Mouse (Mus musculus) lung, postnatal 0 days (tissue): ENCODE measurements around the gene Dscaml1. TPM values are rescaled to one million over a fixed set of nuclear protein-coding genes. Genes with fewer than 3 reads are reported as not detected.

Experiments
- ATAC-seq: fragments of 200-750 bp; cut with Nextera tagmentation; 2 replicates; pipeline ENCODE4 v1.8.0; 2017; ENCODE audit warnings: moderate library complexity
- DNase-seq: peaks from one replicate; pipeline ENCODE4 v3.0.0-alpha.2; 2016; ENCODE audit warnings: low spot score
- H3K27ac ChIP-seq: fragments of 300-500 bp; sonication (generic); 2 replicates; pipeline ENCODE4 v1.5.1; 2014; ENCODE audit warnings: antibody characterized with exemption, mild to moderate bottlenecking, low read length, mixed read lengths
- H3K27me3 ChIP-seq: fragments of 300-500 bp; sonication (generic); replicated peaks from 2 replicates; pipeline ENCODE4 v1.6.1; 2014; ENCODE audit warnings: low read length, mixed read lengths; ENCODE audit not compliant: insufficient read depth
- H3K36me3 ChIP-seq: fragments of 300-500 bp; sonication (generic); 2 replicates; pipeline ENCODE4 v1.6.1; 2014; ENCODE audit warnings: low read length, mixed read lengths; ENCODE audit not compliant: insufficient read depth
- H3K4me1 ChIP-seq: fragments of 300-500 bp; sonication (generic); 2 replicates; pipeline ENCODE4 v1.6.1; 2014; ENCODE audit warnings: antibody characterized with exemption, low read depth, low read length, mixed read lengths; ENCODE audit not compliant: insufficient read depth
- H3K4me2 ChIP-seq: fragments of 300-500 bp; sonication (generic); replicated peaks from 2 replicates; pipeline ENCODE4 v1.6.1; 2014; ENCODE audit warnings: low read depth, mild to moderate bottlenecking, low read length, moderate library complexity, mixed read lengths
- H3K4me3 ChIP-seq: fragments of 300-500 bp; sonication (generic); 2 replicates; pipeline ENCODE4 v1.5.1; 2014; ENCODE audit warnings: low read depth, low read length
- H3K9ac ChIP-seq: fragments of 300-500 bp; sonication (generic); replicated peaks from 2 replicates; pipeline ENCODE4 v1.6.1; 2014; ENCODE audit warnings: low read depth, mild to moderate bottlenecking
- H3K9me3 ChIP-seq: fragments of 300-500 bp; sonication (generic); 2 replicates; pipeline ENCODE4 v1.6.1; 2016; ENCODE audit warnings: low read length, mixed read lengths
- CTCF ChIP-seq: IDR thresholded peaks from 2 replicates; pipeline ENCODE4 v1.5.1; 2016; ENCODE audit warnings: antibody characterized with exemption, mild to moderate bottlenecking
- EP300 ChIP-seq: IDR thresholded peaks from 2 replicates; pipeline ENCODE4 v1.6.1; 2016; ENCODE audit warnings: antibody characterized with exemption, mild to moderate bottlenecking, control low read depth
- WGBS: fragments of 180-500 bp; shearing (Covaris S2); extraction: QIAGEN DNeasy Blood & Tissue Kit; methylation state at CpG from one replicate; pipeline ENCODE4 v1.1.7; 2014; 5-methylcytosine and 5-hydroxymethylcytosine counted together
- polyA plus RNA-seq: library from polyadenylated mRNA; unstranded; fragments of >200 nt; fragmentation: Nextera tagmentation; extraction: Ambion mirVana; gene quantifications from 2 replicates; pipeline ENCODE4 v1.2.1, GENCODE M21; 2015

Gene Dscaml1
- polyA plus RNA-seq, 1 experiment from 2014 or later, result 0.16 TPM

DNA sequence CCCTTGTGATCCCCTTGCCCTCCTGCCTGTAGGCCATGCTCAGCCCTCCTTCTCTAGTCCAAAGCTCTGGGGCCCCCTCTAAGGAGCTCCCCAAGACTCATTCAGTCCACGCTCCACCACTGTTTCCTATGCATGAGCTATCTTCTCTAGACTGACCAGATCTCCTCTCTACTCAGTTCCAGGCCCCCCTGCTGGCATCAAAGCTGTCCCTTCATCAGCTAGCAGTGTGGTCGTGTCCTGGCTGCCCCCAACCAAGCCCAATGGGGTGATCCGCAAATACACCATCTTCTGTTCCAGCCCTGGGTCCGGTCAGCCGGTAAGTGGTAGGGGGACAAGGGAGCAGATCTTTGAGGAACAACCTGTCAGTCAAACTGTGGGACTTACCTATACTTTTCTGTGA lies 305.4 kb downstream of the Dscaml1 start:
- H3K27me3 ChIP-seq, result no peaks in the 10 kb centered on the region
- WGBS, result 77% methylated on average over 5 of the region's 5 CpGs
- H3K4me3 ChIP-seq, result no peak overlapping the region
- H3K9ac ChIP-seq, result no peak overlapping the region
- no peak for DNase-seq
- no peaks in the 10 kb centered on the region for H3K9me3 ChIP-seq
- H3K4me1 ChIP-seq, result no peaks in the 10 kb centered on the region
- no peaks in the 10 kb centered on the region for H3K36me3 ChIP-seq
- H3K4me2 ChIP-seq, result no peak overlapping the region
- no peak for TF ChIP-seq CTCF
- no peak for TF ChIP-seq EP300
- no peak overlapping the region for H3K27ac ChIP-seq
- no peak for ATAC-seq

- no peak for ATAC-seq
- Histone ChIP-seq H3K4me1 (no peaks in the 10 kb centered on the region), H3K9ac (no peak overlapping the region), H3K4me3 (no peak overlapping the region), H3K27ac (no peak overlapping the region), H3K36me3 (no peaks in the 10 kb centered on the region), H3K4me2 (no peak overlapping the region), H3K9me3 (no peaks in the 10 kb centered on the region), H3K27me3 (no peaks in the 10 kb centered on the region)
- 47% methylated on average over 6 of the region's 6 CpGs for WGBS
- TF ChIP-seq CTCF, result no peak
- no peak for TF ChIP-seq EP300
- DNase-seq, result no peak
Observed at GRCm38 (mm10) chr9:45733246-45733645, 306.8 kb downstream of the Dscaml1 start.

DNA sequence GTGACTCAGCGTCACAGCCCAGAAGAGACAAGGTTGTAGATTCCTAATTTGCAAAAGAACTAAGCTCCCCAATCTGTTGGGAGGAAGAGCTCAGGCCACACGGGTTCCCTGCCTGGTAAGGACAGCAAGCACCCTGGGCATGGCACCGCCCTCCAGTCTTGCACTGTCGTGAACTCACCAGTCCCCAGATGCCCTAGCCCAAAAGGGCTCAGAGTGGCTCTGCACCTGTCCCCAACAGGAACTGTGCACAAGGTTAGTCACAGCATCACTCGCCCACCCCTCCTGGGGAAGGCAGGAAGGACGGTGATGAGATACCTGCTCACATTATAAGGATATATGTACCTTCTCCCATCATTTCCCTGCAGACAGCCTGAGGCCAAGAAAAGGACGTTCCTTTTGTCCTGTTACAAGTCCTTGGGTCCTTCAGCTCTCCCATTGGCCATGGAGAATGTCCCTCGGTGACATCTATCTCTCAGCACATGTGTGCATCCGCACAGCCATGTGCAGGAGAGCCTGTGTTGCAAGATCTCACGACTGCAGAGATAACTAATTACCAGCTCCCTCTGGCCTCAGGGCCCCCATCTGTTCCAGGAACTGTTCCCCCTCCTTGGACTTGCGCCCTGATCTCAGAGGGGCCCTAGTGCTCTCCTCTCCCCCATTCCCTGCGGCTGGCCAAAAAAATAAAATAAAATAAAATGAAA lies 312.7 kb downstream of the Dscaml1 start:
- H3K9ac ChIP-seq, result no peak overlapping the region
- no peaks in the 10 kb centered on the region for H3K27me3 ChIP-seq
- no peak overlapping the region for H3K4me2 ChIP-seq
- H3K36me3 ChIP-seq, result no peaks in the 10 kb centered on the region
- no peak for ATAC-seq
- whole genome bisulfite sequencing, result 56% methylated on average over 12 of the region's 12 CpGs
- no peak for DNase-seq
- no peak overlapping the region for H3K27ac ChIP-seq
- TF ChIP-seq CTCF (no peak), EP300 (no peak)
- no peaks in the 10 kb centered on the region for H3K9me3 ChIP-seq
- H3K4me1 ChIP-seq, result no peaks in the 10 kb centered on the region
- no peak overlapping the region for H3K4me3 ChIP-seq

DNA sequence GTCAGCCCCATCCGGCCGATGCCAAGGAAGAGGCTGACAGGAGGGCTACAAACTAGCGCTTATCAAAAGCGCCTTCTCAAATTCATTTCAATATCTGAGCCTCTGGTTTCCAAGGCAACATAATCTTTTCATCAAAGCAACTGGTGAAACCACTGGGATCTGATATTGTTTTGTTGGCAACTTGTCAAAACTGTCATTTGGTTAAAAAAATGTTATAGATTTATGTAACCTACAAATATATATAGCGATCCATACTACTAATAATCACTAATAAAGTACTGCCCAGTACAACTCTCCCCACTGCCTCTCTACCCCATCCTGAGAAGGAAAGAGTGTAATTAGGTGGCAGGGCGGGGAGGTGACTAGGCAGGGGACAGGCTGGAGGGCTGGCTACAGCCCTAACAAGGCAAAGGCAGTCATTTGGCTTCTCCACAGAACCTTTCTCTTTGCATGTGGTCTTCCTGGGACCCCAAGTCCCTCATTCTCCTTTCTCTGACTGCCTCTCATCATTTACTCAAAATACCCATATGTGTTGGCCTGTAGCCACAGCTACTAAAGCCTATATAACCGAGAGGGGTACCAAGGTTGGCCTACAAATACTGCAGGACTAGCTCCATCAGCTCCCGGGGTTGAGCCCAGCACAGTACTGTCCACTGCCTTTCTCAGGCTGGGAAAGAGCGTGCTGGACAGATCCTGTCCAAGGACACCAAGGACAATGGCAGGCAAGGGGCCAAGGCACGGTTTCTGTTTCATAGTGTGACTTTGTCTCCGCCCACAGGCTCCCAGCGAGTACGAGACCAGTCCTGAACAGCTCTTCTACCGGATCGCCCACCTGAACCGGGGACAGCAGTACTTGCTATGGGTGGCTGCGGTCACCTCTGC lies 313.5 kb downstream of the Dscaml1 start:
- peak; percentile 32; the same call in 1 of the 2 replicates for ATAC-seq

DNA sequence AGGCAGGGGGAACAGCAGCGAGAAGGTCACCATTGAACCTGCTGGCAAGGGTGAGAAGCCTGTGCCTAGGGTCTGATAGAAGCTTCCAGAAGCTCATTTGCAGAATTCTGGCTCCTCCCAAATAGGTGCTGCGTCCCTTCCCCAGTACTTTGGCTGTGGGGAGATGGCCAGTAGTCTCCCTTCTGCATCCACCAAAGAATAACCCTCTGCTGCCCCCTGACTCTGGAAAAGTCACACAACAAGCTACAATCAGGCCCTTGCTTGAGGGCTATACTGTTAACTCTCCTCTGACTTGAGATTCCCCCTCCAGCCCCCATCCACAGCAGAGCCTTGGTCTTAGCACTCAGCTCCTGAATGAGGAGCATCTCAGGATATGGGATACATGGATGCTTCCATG lies 314.2 kb downstream of the Dscaml1 start:
- WGBS, result 58% methylated on average over 2 of the region's 2 CpGs
- Histone ChIP-seq H3K4me2 (no peak overlapping the region), H3K9me3 (no peaks in the 10 kb centered on the region), H3K27ac (no peak overlapping the region), H3K27me3 (no peaks in the 10 kb centered on the region), H3K9ac (no peak overlapping the region), H3K36me3 (no peaks in the 10 kb centered on the region), H3K4me1 (no peaks in the 10 kb centered on the region), H3K4me3 (no peak overlapping the region)
- peak; percentile 59 for TF ChIP-seq CTCF
- no peak for TF ChIP-seq EP300
- ATAC-seq (no peak), DNase-seq (peak; percentile 28)

More for the DNA sequence above, 313.5 kb downstream of the Dscaml1 start:
- Histone ChIP-seq H3K9ac (no peak overlapping the region), H3K9me3 (no peaks in the 10 kb centered on the region), H3K36me3 (no peaks in the 10 kb centered on the region), H3K4me2 (no peak overlapping the region), H3K27me3 (no peaks in the 10 kb centered on the region), H3K27ac (no peak overlapping the region), H3K4me3 (no peak overlapping the region), H3K4me1 (no peaks in the 10 kb centered on the region)
- WGBS, result 47% methylated on average over 17 of the region's 17 CpGs
- DNase-seq, result peak; percentile 57
- TF ChIP-seq CTCF (no peak), EP300 (no peak)

- DNase-seq, result no peak
- TF ChIP-seq EP300 (no peak), CTCF (no peak)
- Histone ChIP-seq H3K4me2 (no peak overlapping the region), H3K9ac (no peak overlapping the region), H3K27me3 (no peaks in the 10 kb centered on the region), H3K4me1 (no peaks in the 10 kb centered on the region), H3K4me3 (no peak overlapping the region), H3K36me3 (no peaks in the 10 kb centered on the region), H3K27ac (no peak overlapping the region), H3K9me3 (no peaks in the 10 kb centered on the region)
- no peak for ATAC-seq
- 25% methylated on average over 7 of the region's 7 CpGs for WGBS
Observed at GRCm38 (mm10) chr9:45745451-45745850, 319.0 kb downstream of the Dscaml1 start.
